Mouse (Mus musculus): ENCODE data around the gene Sap25. TPM values are rescaled to one million over a fixed set of nuclear protein-coding genes. Genes with fewer than 3 reads are reported as not detected.
"Not testable (repeated sequence)": the region's sequence is repeated elsewhere in the genome, so short reads cannot be mapped to it uniquely, and the experiment has no call there.

Sap25 gene
- polyA plus RNA-seq, 1 experiment from 2014 or later, result 10.4 TPM

GRCm38 (mm10) chr5:137607860-137608653, 33.1 kb upstream of the Sap25 start:
- no peak for ATAC-seq
- no peak overlapping the region for H3K4me3 ChIP-seq (replicated peaks; ENCODE audit: low read length)
- no peaks in the 10 kb centered on the region for H3K36me3 ChIP-seq (ENCODE audit: control insufficient read depth, insufficient read depth)
- H3K9me3 ChIP-seq (ENCODE audit: control insufficient read depth, low read length), result no peaks in the 10 kb centered on the region
- 0 out of 2 replicates have a peak overlapping the region, but pooled peaks have one; percentile 3 for H3K9ac ChIP-seq (replicated peaks; ENCODE audit: low read depth, low read length)
- H3K4me2 ChIP-seq (ENCODE audit: low read length), result peak overlapping the region; percentile 28
- H3K27me3 ChIP-seq (replicated peaks; ENCODE audit: control insufficient read depth, insufficient read depth, low read length), result no peaks in the 10 kb centered on the region; the same call in 1 of the 2 replicates
- H3K27ac ChIP-seq (ENCODE audit: low read length), result no peak overlapping the region
- WGBS, result 11% methylated on average over 24 of the region's 26 CpGs
- peaks cover 2% of the 10 kb centered on the region; the same call in 1 of the 2 replicates for H3K4me1 ChIP-seq (replicated peaks; ENCODE audit: control insufficient read depth, insufficient read depth, low read length)

GRCm38 (mm10) chr5:137608654-137609190, 32.4 kb upstream of the Sap25 start:
- no peak for ATAC-seq
- no peaks in the 10 kb centered on the region for H3K9me3 ChIP-seq (ENCODE audit: control insufficient read depth, low read length)
- WGBS, result 22% methylated on average over 23 of the region's 23 CpGs

GRCm38 (mm10) chr5:137609292-137609691, 31.8 kb upstream of the Sap25 start:
- Histone ChIP-seq H3K4me1 (replicated peaks; ENCODE audit: control insufficient read depth, insufficient read depth, low read length) (0 out of 2 replicates have a peak, but pooled peaks cover 2% of the 10 kb centered on the region), H3K4me3 (replicated peaks; ENCODE audit: low read length) (no peak overlapping the region), H3K9ac (replicated peaks; ENCODE audit: low read depth, low read length) (no peak overlapping the region), H3K27ac (ENCODE audit: low read length) (no peak overlapping the region), H3K4me2 (ENCODE audit: low read length) (no peak overlapping the region), H3K36me3 (ENCODE audit: control insufficient read depth, insufficient read depth) (no peaks in the 10 kb centered on the region), H3K27me3 (replicated peaks; ENCODE audit: control insufficient read depth, insufficient read depth, low read length) (no peaks in the 10 kb centered on the region; the same call in 1 of the 2 replicates), H3K9me3 (ENCODE audit: control insufficient read depth, low read length) (no peaks in the 10 kb centered on the region)
- 60% methylated on average over 3 of the region's 3 CpGs for WGBS
- ATAC-seq, result no peak

More at GRCm38 (mm10) chr5:137608654-137609190, 32.4 kb upstream of the Sap25 start:
- H3K9ac ChIP-seq (replicated peaks; ENCODE audit: low read depth, low read length), result 0 out of 2 replicates have a peak overlapping the region, but pooled peaks have one; percentile 3
- no peak overlapping the region for H3K4me3 ChIP-seq (replicated peaks; ENCODE audit: low read length)
- 0 out of 2 replicates have a peak, but pooled peaks cover 2% of the 10 kb centered on the region for H3K4me1 ChIP-seq (replicated peaks; ENCODE audit: control insufficient read depth, insufficient read depth, low read length)
- H3K4me2 ChIP-seq (ENCODE audit: low read length), result peak overlapping the region; percentile 28
- H3K36me3 ChIP-seq (ENCODE audit: control insufficient read depth, insufficient read depth), result no peaks in the 10 kb centered on the region
- no peak overlapping the region for H3K27ac ChIP-seq (ENCODE audit: low read length)
- H3K27me3 ChIP-seq (replicated peaks; ENCODE audit: control insufficient read depth, insufficient read depth, low read length), result no peaks in the 10 kb centered on the region; the same call in 1 of the 2 replicates

GRCm38 (mm10) chr5:137610056-137610455, 31.1 kb upstream of the Sap25 start:
- WGBS, result 80% methylated on average over 4 of the region's 4 CpGs
- Histone ChIP-seq H3K4me2 (ENCODE audit: low read length) (no peak overlapping the region), H3K9ac (replicated peaks; ENCODE audit: low read depth, low read length) (no peak overlapping the region), H3K4me1 (replicated peaks; ENCODE audit: control insufficient read depth, insufficient read depth, low read length) (0 out of 2 replicates have a peak, but pooled peaks cover 2% of the 10 kb centered on the region), H3K9me3 (ENCODE audit: control insufficient read depth, low read length) (no peaks in the 10 kb centered on the region), H3K4me3 (replicated peaks; ENCODE audit: low read length) (no peak overlapping the region), H3K27me3 (replicated peaks; ENCODE audit: control insufficient read depth, insufficient read depth, low read length) (no peaks in the 10 kb centered on the region; the same call in 1 of the 2 replicates), H3K27ac (ENCODE audit: low read length) (no peak overlapping the region), H3K36me3 (ENCODE audit: control insufficient read depth, insufficient read depth) (no peaks in the 10 kb centered on the region)
- ATAC-seq, result no peak

GRCm38 (mm10) chr5:137610548-137611244, 30.4 kb upstream of the Sap25 start:
- H3K36me3 ChIP-seq (ENCODE audit: control insufficient read depth, insufficient read depth), result no peaks in the 10 kb centered on the region
- ATAC-seq, result no peak
- H3K4me3 ChIP-seq (replicated peaks; ENCODE audit: low read length), result no peak overlapping the region
- WGBS, result 24% methylated on average over 11 of the region's 12 CpGs
- no peaks in the 10 kb centered on the region for H3K9me3 ChIP-seq (ENCODE audit: control insufficient read depth, low read length)
- no peaks in the 10 kb centered on the region; the same call in 1 of the 2 replicates for H3K27me3 ChIP-seq (replicated peaks; ENCODE audit: control insufficient read depth, insufficient read depth, low read length)
- no peak overlapping the region for H3K9ac ChIP-seq (replicated peaks; ENCODE audit: low read depth, low read length)
- H3K27ac ChIP-seq (ENCODE audit: low read length), result no peak overlapping the region
- H3K4me1 ChIP-seq (replicated peaks; ENCODE audit: control insufficient read depth, insufficient read depth, low read length), result 0 out of 2 replicates have a peak, but pooled peaks cover 2% of the 10 kb centered on the region
- no peak overlapping the region for H3K4me2 ChIP-seq (ENCODE audit: low read length)

GRCm38 (mm10) chr5:137611245-137611602, 29.9 kb upstream of the Sap25 start:
- no peak for ATAC-seq
- no peak overlapping the region for H3K4me3 ChIP-seq (replicated peaks; ENCODE audit: low read length)
- no peaks in the 10 kb centered on the region for H3K36me3 ChIP-seq (ENCODE audit: control insufficient read depth, insufficient read depth)
- H3K9ac ChIP-seq (replicated peaks; ENCODE audit: low read depth, low read length), result no peak overlapping the region
- no peak overlapping the region for H3K27ac ChIP-seq (ENCODE audit: low read length)
- no peaks in the 10 kb centered on the region; the same call in 1 of the 2 replicates for H3K27me3 ChIP-seq (replicated peaks; ENCODE audit: control insufficient read depth, insufficient read depth, low read length)
- no peak overlapping the region for H3K4me2 ChIP-seq (ENCODE audit: low read length)
- no peaks in the 10 kb centered on the region for H3K9me3 ChIP-seq (ENCODE audit: control insufficient read depth, low read length)
- 0 out of 2 replicates have a peak, but pooled peaks cover 2% of the 10 kb centered on the region for H3K4me1 ChIP-seq (replicated peaks; ENCODE audit: control insufficient read depth, insufficient read depth, low read length)
- 33% methylated on average over 6 of the region's 6 CpGs for WGBS

- Histone ChIP-seq H3K27ac (ENCODE audit: low read length) (no peak overlapping the region), H3K27me3 (replicated peaks; ENCODE audit: control insufficient read depth, insufficient read depth, low read length) (no peaks in the 10 kb centered on the region), H3K36me3 (ENCODE audit: control insufficient read depth, insufficient read depth) (no peaks in the 10 kb centered on the region), H3K4me3 (replicated peaks; ENCODE audit: low read length) (no peak overlapping the region), H3K4me2 (ENCODE audit: low read length) (no peak overlapping the region), H3K9me3 (ENCODE audit: control insufficient read depth, low read length) (no peaks in the 10 kb centered on the region), H3K4me1 (replicated peaks; ENCODE audit: control insufficient read depth, insufficient read depth, low read length) (no peaks in the 10 kb centered on the region), H3K9ac (replicated peaks; ENCODE audit: low read depth, low read length) (no peak overlapping the region)
- WGBS, result 75% methylated on average over 5 of the region's 5 CpGs
- no peak for ATAC-seq
Measured at GRCm38 (mm10) chr5:137613076-137613475, 28.1 kb upstream of the Sap25 start.

GRCm38 (mm10) chr5:137613550-137613949, 27.6 kb upstream of the Sap25 start, which contains the start of gene Pcolce:
TSS of gene Pcolce (minus strand) at chr5:137613784.
- Histone ChIP-seq H3K4me1 (replicated peaks; ENCODE audit: control insufficient read depth, insufficient read depth, low read length) (no peaks in the 10 kb centered on the region), H3K4me3 (replicated peaks; ENCODE audit: low read length) (no peak within 1 kb of the TSS)

GRCm38 (mm10) chr5:137614921-137615320, 26.2 kb upstream of the Sap25 start:
- not testable (repeated sequence) for H3K9me3 ChIP-seq (ENCODE audit: control insufficient read depth, low read length); H3K4me2 ChIP-seq (ENCODE audit: low read length); H3K4me3 ChIP-seq (replicated peaks; ENCODE audit: low read length); H3K9ac ChIP-seq (replicated peaks; ENCODE audit: low read depth, low read length); H3K27ac ChIP-seq (ENCODE audit: low read length); H3K27me3 ChIP-seq (replicated peaks; ENCODE audit: control insufficient read depth, insufficient read depth, low read length); H3K4me1 ChIP-seq (replicated peaks; ENCODE audit: control insufficient read depth, insufficient read depth, low read length); ATAC-seq; H3K36me3 ChIP-seq (ENCODE audit: control insufficient read depth, insufficient read depth)
- 92% methylated on average over 2 of the region's 2 CpGs for WGBS

More at GRCm38 (mm10) chr5:137613550-137613949, 27.6 kb upstream of the Sap25 start, which contains the start of gene Pcolce:
- no peak for ATAC-seq
- no peak within 1 kb of the TSS for H3K27ac ChIP-seq (ENCODE audit: low read length)
- H3K36me3 ChIP-seq (ENCODE audit: control insufficient read depth, insufficient read depth), result no peaks in the 10 kb centered on the region
- no peaks in the 10 kb centered on the region for H3K9me3 ChIP-seq (ENCODE audit: control insufficient read depth, low read length)
- H3K4me2 ChIP-seq (ENCODE audit: low read length), result no peak within 1 kb of the TSS
- no peak within 1 kb of the TSS for H3K9ac ChIP-seq (replicated peaks; ENCODE audit: low read depth, low read length)
- WGBS, result 71% methylated on average over 11 of the region's 11 CpGs
- H3K27me3 ChIP-seq (replicated peaks; ENCODE audit: control insufficient read depth, insufficient read depth, low read length), result no peaks in the 10 kb centered on the region

Measured in forebrain, embryonic 16.5 days (tissue).